Mouse (Mus musculus) thymus, postnatal 14 days (tissue): ENCODE data around the gene Meltf.
"Not testable (repeated sequence)": the region's sequence is repeated elsewhere in the genome, so short reads cannot be mapped to it uniquely, and the experiment has no call there.

Experiments
- DNase-seq: peaks from one replicate; pipeline ENCODE4 v3.0.0; 2021

Gene Meltf

DNA sequence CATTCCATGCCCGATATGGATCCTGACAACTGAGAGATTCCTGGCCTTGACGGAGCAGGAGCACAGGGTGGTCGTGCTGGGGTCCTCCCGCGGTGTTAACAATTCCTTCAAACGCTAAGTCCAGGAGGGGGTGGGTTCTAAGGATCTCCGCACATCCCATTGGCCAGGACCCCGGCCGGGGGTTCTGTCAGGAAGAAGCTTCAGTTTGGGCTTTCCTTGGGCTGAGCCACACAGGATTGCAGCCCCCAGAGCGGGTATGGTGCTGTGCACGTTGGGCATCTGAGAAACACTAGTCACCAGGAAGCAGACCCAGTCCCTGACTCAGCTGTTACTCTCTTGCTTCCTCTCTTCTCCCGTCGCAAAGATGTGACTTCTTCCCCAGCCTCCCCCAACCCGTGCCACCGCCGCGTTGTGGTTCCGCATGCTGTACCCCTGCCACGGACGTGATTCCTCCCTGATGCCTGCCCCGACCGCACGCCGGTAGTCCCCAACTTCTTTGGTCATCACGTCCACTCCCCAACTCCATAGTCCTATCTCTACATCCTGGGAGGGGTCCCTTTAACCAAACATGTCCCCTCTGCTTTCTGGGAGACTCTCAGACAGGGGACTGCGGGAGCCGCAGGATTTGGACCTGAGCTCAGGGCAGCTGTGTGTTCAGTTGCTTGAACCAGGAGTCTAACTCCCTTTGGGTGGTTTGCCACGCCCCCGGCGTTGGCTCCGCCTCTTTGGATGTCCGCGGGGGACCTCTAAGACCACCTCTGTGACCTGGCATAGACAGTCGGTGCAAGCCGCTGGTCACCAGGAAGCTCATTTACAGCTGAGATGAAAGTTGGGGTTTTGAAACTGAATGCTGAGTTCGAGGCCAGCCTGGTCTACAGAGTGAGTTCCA is 56.7 kb downstream of the Meltf start:
- peak; percentile 21 for DNase-seq

DNA sequence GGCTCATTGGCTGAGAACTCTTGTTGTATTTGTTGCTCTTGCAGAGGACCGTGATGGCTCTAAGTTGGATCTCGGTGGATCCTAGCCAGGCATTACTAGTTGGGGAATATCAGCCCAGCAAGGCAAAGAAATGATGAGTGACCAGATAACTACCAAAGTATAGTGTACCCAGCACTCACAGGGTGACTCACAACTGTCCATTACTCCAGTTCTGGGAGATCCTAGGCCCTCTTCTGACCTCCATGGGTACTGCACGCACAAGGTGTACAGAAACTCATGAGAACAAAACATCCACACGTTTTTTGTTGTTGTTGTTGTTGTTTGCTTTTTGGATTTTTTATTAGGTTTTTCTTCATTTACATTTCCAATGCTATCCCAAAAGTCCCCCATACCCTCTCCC is 58.0 kb downstream of the Meltf start:
- no peak for DNase-seq

DNA sequence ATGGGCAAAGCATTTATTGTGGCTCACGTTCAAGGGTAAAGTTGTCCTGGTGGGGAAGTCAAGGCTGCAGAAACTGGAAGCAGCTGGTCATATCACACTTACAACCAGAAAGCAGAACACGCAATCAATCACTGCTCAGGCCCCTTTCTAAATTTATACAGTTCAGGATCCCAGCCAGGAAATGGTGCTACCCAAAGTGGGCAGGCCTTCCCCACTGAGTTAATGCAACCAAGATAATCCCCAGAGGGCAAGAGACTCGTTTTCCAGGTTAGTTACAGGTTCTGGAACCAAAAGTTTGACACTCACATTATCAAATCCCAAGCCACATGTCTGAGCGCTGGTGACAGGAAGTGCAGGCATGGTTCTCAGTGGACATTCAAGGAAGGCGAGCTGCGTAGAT is 60.2 kb downstream of the Meltf start:
- no peak for DNase-seq

DNA sequence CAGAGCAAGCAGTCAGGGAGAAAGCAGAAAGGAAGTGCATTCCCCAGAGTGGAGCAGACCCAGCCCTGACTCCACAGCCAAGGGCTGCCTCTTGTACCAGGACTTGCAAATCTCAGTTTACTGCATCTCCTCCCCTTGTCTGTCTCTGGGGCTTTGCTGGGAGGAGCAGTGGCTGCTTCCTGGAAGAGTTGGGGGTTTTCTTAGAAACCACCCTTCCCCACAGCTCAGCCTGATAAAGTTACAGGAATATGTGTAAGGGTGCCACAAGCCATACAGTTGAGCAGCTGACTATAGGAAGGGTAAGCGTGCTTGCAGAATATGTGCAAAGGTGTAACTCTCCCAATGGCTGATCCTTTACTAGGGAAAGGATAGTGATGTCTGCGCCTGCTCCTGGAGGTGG is 62.0 kb downstream of the Meltf start:
- DNase-seq = no peak

DNA sequence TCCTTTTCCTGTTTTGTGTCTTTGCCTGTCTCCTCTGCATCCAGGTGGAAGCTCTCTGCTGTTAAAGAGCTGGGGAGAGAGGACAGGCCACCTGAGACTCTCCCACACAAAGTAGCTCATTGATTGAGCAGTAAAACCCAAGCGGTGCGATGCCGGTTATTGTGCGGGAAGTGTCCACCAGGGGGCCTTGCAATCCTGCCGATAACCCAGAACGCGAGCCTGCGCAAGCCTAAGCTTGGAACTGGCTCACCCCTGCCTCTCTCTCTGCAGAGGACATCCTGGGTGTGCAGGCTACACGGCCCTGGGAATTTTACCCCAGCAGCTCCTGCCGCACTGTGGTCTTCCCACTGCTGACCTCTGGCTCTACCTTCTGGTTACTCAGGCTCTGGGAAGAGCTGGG is 65.4 kb downstream of the Meltf start:
- DNase-seq = peak; percentile 84

DNA sequence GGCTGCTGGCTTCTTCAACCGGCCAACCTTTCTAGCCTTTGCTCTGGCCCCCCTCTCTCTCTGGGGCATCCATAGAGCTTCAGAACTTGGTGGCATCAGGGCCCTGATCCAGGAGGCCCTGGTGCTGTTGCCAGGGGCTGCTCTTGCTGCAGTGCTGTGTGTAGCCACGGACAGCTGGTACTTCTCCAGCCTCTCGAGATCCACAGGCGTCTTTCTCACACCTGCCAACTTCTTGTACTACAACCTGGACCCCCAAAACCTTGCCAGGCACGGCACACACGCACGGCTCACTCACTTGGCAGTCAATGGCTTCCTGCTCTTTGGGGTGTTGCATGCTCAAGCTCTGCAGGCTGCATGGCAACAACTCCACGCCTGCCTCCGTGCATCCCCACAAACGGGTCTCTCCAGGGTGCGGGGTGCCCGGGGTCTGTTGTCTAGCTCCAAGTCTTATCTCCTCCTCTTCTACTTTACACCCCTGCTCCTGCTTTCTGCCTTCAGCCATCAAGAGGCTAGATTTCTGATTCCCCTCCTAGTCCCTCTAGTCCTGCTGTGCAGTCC is 66.2 kb downstream of the Meltf start:
- DNase-seq = no peak

DNA sequence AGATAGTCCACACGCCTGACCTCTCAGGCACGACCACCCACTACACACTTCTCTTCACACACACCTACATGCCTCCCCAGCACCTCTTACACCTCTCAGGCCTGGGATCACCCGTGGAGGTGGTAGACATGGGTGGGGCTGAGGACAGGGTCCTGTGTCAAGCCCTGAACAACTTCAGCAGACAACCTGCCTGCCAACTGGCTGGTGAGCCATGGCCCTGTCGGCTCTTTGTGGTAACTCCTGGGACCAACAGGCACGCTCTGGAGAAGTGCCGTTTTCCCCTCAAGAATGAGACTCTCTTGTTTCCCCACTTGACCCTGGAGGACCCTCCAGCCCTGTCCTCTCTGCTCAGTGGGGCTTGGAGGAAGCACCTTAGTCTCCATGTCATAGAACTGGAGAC is 66.8 kb downstream of the Meltf start:
- DNase-seq = no peak

DNA sequence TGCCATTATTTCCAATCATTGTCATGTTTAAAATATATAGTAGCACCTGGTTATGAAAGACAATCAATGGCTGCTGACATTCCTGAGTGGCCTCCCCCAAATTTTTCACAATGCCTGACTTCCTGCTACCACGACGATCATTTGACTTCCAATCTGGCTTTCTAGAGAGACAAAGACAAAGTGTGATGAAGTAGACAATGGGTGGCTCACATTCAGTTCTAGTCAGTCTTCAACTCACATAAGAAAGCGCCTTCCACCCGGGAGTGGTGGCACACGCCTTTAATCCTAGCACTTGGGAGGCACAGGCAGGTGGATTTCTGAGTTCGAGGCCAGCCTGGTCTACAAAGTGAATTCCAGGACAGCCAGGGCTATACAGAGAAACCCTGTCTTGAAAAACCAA is 67.4 kb downstream of the Meltf start:
- not testable (repeated sequence) for DNase-seq

DNA sequence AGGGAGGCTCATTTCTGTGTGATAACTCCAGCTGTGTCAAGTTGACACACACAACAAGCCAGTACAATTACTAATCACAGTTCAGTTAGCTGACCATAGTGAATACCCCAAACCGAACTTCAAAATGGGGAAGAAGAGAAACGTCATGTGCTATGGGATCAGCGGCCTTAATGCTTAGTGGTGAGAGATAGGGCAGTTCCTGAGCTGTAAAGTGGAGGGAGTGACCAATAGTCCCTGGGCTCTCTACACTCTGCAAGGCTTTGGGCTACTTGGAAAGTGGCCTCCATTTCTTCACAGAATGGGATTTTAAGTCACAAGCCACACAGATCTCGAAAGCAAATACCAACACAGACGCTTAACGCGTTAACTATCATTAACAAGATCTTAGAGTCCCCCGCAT is 68.7 kb downstream of the Meltf start:
- DNase-seq = no peak

DNA sequence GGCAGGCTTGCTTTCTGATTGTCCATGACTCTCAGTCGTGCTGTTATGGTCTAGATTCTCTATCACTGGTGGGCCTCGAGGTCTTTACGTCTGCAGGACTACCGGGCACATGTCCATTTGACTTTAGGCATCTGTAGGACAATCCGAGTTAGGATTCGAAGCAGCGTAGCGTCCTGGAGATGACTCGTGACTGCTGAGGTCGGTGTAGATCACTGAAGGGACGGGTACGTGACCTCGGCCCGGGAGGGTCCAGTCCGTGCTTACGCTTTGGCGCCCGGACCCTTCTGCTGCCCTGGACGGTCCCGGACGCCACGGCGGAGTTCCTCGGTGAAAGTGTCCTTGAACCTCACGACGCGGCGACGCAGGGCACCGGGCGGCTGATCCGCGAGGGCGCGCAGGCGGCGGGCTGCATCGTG is 69.3 kb downstream of the Meltf start:
- no peak for DNase-seq

DNA sequence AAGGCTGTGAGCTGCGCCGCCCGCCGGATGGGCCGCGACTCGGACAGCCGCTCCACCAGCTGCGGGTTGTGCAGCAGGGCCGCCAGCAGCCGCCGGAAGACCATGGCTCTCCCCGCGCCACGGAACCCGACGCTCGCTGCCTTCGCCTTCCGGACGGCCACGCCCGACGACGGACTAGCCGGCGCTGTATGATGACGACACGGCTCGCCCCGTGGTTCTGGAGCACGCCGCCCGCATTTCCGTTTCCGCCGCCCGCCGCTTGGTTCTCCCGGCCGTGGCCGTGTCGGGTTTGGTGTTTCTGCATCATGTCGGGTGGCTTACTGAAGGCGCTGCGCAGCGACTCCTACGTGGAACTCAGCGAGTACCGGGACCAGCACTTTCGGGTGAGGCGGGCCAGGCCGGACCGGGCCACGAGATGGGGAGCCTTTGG is 69.8 kb downstream of the Meltf start, which contains the start of the genes 0610012G03Rik and Ncbp2:
TSS of gene 0610012G03Rik (minus strand) at position 150 of the 430 bp plus-strand sequence.
TSS of gene Ncbp2 (plus strand) at position 169 of the 430 bp plus-strand sequence.
- peak; percentile 97 for DNase-seq
